Mouse (Mus musculus): ENCODE results near the gene Olfr1396.
"Not testable (repeated sequence)": the region's sequence is repeated elsewhere in the genome, so short reads cannot be mapped to it uniquely, and the experiment has no call there.

Olfr1396 gene

DNA sequence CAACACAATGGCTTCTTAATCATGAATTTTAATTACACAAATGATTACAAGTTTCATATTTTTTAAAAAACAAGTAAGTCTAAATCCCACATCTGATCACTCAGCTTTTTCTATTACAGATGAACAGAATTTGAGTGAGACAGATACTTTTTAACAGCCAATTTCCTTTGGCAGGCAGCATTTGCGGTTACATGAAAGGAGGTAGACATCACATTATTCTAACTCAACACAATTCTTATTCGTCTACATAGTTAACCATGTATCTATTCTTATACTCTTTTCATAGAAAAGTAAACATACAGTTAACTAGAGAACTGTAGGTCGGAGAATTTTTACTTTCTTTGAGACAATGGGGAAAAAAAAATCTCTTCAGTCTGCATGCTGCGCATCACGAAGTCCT, 24.1 kb downstream of the Olfr1396 start:
- DNase-seq (ENCODE audit: low read depth, low spot score), result no peak

DNA sequence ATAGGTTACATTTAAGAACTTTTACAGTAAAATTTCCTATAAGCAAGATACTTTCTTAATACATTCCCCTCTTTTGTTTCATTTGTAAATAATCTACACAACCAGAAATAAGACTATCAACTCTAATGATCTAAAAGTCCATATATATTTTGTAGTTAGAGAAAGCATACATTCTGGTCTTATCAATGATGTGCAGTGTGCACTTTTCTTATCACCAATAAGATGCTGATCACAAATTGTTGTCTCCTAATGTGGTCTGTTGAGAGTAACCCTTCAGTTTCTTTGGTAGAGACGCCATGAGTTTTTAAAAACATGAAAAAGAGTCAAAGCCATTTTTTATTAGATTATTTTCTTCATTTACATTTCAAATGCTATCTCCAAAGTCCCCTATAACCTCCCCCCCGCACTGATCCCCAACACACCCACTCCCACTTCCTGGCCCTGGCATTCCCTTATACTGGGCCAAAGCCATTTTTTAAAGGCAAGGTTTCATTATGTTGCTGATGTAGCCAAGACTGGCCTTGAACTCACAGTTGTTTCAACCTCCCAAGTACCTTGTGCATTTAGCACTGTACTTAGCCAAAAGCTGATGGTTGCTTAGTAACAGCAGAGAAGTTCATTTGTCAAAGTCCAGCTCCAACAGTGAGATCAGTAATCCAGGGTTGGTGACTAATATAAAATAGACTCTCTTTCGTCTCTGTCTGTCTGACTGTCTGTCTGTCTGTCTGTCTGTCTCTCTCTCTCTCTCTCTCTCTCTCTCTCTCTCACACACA, 24.8 kb downstream of the Olfr1396 start:
- DNase-seq (ENCODE audit: low read depth, low spot score), result no peak

DNA sequence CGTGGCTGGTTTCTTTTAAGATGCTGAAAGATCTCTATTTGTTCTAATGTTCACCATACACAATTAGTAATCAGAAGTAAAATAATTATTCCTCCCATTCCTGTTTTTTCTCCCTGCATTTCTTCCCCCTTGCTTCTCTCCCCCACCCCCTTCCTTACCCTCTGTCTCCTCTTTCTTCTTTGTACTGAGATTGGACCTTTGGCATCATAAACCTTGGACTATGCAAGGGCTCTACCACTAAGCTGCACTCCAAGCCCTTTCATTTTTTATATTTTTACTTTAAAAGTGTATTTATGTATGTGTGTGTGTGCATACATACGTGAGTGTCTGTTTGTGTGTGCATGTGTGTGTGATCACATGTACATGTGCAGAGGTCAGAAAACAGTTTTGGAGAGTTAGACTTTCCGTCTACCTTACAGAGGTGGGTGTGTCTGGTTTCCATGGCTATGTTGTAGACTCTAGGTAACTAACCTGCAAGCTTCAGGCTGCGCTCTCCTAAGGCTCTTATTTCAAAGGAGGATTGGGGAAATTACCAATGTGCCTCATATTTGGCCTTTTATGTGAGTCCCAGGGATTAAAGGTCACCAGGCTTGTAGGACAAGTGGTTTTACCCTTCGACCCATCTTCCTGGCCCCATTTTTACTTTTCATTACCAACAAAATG, 25.6 kb downstream of the Olfr1396 start:
- no peak for DNase-seq (ENCODE audit: low read depth, low spot score)

- DNase-seq (ENCODE audit: low read depth, low spot score), result no peak
These were observed 26.7 kb downstream of the Olfr1396 start for GRCm38 (mm10) chr11:49087830-49088616.

- no peak for DNase-seq (ENCODE audit: low read depth, low spot score)
These were observed 27.8 kb downstream of the Olfr1396 start for GRCm38 (mm10) chr11:49086858-49087361.

- DNase-seq (ENCODE audit: low read depth, low spot score), result no peak
These were observed 29.8 kb downstream of the Olfr1396 start for GRCm38 (mm10) chr11:49084875-49085274.

DNA sequence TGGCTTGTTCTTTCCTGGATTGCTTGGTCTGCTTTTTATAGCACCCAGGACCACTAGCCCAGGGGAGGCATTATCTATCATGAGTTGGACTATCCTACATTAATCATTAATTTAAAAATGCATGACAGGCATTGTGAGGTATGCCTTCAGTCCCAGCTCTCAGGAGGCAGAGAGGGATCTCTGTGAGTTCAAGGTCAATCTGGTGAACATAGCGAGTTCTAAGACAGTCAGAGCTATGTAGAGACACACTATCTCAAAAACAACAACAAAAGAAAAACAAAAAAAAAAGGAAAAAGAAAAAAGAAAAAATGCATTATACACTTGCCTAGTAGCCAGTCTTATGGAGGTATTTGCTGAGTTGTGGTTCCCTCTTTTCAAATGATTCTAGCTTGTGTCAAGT, 30.3 kb downstream of the Olfr1396 start:
- DNase-seq (ENCODE audit: low read depth, low spot score), result no peak

DNA sequence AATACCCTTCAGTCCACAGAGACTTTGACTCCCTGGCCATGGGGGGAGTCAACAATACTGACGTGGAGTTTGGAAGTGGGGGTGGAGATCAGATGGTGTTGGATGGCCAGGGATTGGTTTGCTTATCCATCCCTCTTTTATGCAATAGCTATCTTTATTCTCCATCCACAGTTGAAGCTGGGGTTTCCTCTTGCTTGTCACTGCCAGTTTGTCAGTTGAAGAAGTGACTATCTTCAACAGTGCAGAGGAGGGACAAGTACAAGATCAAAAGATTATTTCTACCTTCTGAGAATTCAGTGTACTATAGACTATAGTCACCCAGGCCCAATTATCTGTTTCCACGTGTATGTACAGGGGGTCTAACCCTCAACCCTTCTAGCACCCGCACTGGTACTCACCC, 30.9 kb downstream of the Olfr1396 start:
- no peak for DNase-seq (ENCODE audit: low read depth, low spot score)

DNA sequence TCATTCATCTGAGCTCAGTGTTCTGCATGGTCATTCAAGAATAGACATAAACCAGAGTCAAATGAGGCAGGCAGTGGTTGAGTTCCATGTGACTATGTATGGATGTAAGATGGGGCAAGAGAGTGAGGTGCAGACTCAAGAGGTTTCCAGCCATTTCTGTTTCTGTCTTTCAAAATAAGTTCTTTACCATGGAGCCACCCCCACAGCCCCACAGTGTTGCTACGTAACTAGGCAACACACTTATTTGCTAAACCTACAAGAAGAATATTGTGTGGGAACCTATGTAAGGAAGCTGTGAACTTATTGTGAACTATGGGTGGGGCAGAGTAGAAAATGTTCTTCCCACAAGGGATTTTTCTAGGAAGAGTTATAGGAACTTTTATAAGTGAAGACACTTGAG, 31.5 kb downstream of the Olfr1396 start:
- no peak for DNase-seq (ENCODE audit: low read depth, low spot score)

GRCm38 (mm10) chr11:49081886-49082285, 32.8 kb downstream of the Olfr1396 start:
- no peak for DNase-seq (ENCODE audit: low read depth, low spot score)

GRCm38 (mm10) chr11:49081356-49081755, 33.3 kb downstream of the Olfr1396 start:
- DNase-seq (ENCODE audit: low read depth, low spot score), result no peak

DNA sequence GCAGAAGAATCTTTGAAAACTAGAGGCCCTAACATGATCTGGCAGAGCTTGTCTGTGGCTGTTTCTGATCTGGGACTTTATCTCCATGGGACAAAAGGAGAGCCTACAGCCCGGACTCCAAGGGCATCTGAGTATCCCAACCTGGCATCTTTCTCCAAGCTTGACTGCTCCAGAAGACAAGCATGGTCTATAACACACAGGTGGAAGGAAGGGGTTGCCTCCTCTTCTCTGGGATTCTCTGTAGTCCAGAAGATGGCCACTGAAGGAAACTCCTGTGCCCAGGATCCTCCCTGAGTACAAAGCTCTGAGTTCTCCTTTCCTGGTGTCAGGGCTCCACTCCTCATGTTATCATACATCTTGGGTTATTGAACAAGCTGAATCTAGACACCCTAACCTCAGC, 34.0 kb downstream of the Olfr1396 start:
- no peak for DNase-seq (ENCODE audit: low read depth, low spot score)

DNA sequence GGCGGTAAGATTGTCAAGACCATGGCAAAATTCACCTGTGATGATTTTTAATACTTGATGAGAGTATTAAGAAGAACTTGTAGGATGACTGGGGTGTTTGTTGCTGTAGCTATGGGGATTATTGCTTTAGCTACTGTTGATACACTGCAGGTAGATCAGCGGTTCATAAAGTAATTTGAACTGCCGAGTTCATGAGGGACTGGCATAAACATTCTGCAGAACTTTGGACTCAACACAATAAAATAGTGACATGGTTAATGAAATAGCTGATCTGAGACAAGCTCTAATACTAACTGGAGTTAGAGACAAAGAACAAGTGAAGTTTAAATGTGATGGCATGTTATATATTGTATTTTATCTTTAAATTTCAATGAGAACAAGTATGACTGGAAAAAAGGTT, 36.0 kb downstream of the Olfr1396 start:
- no peak for DNase-seq (ENCODE audit: low read depth, low spot score)

DNA sequence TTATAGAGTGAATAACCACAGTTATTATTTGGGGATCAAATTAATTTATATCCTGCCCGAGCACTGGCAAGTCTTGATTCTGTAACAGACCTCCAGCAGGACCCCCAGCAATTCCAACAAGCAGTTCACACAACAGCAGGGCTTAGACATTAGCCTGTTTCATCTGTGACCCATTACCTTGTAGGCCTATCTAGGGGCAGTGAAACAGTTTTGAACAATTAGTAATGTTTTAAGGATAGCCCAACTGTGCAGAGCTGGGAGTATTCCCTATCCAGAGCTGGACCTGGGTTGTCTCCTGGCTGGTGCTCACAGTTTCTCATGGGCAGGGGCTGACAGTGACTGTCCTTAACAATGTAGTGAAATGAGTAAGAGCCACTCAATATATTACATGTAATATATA, 37.7 kb downstream of the Olfr1396 start:
- DNase-seq (ENCODE audit: low read depth, low spot score), result no peak

DNA sequence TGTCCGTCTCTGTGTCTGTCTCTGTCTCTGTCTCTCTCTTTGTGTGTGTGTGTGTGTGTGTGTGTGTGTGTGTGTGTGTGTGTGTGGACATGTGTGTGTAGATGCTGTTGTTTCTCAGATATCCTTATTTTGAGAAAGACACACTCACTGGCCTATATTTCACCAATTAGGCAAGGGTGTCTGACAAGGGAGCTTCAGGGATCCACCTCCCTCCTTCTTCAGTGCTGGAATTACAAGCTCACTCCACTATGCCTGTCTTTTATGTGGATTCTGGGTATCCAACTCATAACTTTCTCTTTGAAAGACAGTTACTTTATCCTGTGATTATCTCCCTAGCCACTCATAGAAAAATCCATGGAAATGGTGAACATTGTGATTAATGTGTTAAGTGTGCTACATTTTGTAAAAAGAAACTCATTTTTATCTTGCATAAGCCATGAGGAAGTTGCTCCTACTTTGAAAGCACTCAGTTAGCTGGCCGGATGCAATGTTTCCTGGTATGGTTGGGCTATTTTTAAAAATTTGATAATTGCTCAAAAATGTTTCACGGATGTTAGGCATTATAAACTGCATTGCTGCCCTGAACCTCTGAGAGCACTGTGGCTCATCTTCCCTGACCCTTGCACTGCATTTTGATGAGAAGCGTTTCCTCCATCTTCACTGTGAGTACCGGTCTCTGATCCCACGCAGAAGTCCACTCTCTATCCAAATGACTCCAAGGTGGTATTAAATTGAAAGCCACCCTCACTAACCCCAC, 38.5 kb downstream of the Olfr1396 start, which contains the start of gene Ifi47:
Gene Ifi47, plus strand, starts transcription at position 587 of the 757 bp plus-strand sequence.
- not testable (repeated sequence) for DNase-seq (ENCODE audit: low read depth, low spot score)

DNA sequence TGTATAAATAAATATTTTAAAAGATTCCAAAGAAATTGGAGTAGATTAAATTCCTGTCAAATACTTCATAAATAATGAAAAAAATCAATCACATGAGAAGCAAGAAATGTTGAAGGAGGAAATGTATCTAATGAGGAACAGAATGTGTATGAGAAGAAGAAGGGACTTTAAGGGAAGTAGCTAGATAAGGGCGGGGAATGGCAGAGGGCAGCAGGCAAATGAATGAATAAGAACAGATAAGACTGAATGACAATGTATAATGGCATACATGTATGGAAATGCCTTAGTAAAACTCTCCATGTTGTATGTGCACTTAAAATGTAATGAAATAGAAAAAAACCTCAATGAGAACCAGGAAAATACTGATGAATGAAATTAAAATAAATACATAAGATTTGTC, 46.3 kb downstream of the Olfr1396 start:
- DNase-seq (ENCODE audit: low read depth, low spot score), result no peak

DNA sequence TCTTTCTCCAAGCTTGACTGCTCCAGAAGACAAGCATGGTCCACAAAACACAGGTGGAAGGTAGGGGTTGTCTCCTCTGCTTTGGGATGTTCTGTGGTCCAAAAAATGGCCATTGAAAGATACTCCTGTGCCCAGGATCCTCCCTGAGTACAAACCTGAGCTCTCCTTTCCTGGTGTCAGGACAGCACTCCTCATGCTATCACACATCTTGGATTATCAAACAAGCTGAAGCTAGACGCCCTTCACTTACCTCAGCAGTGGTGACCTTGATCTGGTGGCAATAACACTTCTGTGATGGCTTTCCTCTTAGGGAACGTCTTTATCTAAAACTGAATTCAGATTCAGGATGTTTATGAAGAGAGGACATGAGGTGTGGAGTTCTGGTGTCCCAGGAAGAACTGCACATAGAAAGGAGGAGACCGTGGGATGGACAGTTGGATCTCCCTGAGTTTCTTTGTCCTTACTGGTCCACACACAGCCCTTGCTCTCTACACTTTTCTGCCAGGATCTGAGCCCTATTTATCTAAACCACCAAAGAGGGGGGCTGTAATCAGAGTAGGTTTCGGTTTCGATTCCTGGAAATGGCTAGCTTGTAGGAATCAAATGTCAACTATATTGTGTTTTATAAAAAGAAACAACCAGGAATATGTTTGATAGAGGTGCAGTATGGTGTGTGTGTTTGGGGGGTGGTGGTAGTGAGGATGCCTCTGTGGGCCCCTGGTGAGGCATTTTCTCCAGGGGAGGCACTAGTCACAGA, 50.8 kb downstream of the Olfr1396 start, which contains the start of gene Tgtp2:
Gene Tgtp2, minus strand, starts transcription at position 494 of the 757 bp plus-strand sequence.
- DNase-seq (ENCODE audit: low read depth, low spot score), result not testable (repeated sequence)

GRCm38 (mm10) chr11:49061865-49062264, 52.8 kb downstream of the Olfr1396 start:
- DNase-seq (ENCODE audit: low read depth, low spot score), result not testable (repeated sequence)

DNA sequence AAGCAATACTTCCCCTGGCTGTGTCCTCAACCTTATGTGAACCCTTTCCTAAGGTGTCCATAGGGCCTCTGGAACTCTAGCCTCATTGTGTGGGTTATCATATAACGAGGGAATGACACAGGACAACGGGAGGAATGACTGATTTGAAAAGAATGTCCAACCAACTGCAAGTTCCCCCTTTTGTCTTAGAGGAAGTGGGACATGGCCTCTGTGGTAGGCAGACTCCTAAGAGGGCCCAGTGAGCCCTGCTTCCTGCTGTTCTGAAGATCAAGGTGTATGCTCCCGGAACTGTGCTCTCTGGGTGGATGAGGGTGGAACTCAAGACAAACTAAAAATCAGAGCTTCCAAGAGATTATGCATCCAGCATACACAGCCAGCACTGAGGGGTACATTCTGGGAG, 54.6 kb downstream of the Olfr1396 start:
- not testable (repeated sequence) for DNase-seq (ENCODE audit: low read depth, low spot score)
